Mouse (Mus musculus) forelimb bud, embryonic 11.5 days (tissue): ENCODE data around the gene Ifnlr1.
A peak's percentile ranks its signal among the peaks of the same experiment; 100 is the strongest.
"Not testable (repeated sequence)": the region's sequence is repeated elsewhere in the genome, so short reads cannot be mapped to it uniquely, and the experiment has no call there.

Experiments
- DNase-seq: peaks from one replicate; pipeline ENCODE4 v3.0.0-alpha.2; 2012; ENCODE audit warnings: low read depth, low spot score

The Ifnlr1 gene

GRCm38 (mm10) chr4:135684731-135685130 lies 1.4 kb upstream of the Ifnlr1 start:
- peak; percentile 50 for DNase-seq

DNA sequence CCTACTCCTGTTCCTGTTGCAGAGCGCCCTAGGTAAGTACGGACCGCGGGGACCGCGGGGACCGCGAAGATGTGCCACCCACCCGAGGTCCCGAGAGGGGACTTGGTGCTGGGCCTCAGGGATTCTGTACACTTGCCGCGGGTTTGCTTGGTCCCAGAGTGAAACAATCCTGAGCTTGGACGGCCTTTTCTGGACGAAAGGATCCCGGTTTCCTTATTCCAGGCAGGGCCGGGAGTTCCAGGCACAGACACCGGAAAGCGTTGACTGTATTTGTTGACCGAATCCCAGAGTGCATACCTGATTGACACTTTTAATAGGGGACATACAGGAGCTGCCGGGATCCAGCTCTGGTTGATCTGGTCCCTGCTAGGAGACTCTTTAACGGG lies 474 bp downstream of the Ifnlr1 start:
- no peak for DNase-seq

DNA sequence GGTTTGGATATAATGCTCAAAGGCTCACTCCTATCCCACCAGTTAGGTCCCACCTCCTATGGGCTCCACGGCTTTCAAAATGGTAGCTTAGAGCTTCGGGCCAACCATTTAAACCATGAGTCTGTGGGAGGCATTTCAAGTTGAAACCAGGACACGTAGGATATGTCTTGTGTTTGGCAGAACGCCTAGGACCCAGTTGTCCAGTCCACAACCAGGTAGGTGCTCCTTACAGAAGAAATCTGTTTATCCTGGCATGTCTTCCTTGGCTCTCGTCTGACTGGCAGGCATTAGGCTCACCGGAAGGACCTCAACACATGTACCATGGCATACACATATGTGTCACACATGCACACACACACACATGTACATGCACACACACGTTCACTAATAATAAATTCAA lies 3.7 kb downstream of the Ifnlr1 start:
- no peak for DNase-seq

DNA sequence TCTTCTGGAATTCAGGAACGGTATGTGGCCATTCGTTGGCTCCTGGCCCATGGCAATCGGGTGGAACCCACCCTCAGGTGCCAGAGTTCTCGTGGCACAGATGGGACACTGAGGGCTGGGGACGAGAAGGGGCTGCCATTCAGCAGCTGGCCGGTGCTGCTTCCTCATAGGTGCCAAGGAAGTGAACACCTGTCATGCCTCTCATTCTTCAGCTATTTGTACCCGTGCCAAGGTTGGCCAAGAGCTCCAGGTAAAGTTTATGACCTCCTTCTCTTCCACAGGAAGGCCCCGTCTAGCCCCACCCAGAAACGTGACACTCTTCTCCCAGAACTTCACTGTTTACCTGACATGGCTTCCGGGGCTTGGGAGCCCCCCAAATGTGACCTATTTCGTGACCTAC lies 4.2 kb downstream of the Ifnlr1 start:
- DNase-seq, result no peak

DNA sequence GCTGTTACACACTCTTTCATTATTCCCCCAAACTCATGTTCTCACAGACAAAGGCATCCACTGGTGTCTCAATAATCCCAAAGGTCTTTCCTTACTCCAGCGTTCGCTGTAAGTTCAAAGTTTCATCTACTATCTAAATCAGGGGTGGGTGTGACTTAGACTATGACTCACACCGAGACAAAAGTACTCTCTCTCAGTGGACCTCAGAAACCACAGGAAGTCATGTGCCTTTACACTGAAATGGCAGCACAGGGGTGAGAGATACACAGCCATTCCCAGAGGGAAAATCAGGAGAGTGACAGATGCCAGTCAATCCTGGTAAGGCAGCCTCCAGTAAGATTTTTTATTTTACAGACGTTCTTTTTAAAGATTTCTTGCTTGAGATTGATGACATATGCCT lies 6.8 kb downstream of the Ifnlr1 start:
- no peak for DNase-seq

GRCm38 (mm10) chr4:135698498-135698897 lies 12.4 kb downstream of the Ifnlr1 start:
- DNase-seq, result no peak

DNA sequence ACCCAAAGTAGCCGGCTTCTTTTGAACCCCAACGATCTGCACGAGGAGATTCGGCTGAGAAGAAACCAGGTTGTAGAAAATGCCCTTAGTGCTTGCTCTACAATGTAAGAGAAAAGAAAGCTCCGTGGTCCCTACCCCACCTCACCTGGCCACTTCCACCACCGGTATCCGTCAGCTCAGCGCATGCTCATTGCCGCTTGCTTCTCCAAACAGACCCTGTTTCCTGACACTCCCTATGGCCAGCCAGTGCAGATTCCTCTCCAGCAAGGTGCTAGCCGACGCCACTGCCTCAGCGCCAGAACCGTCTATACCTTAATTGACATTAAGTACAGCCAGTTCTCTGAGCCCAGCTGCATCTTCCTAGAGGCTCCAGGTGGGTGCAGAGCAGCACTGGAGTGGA lies 17.4 kb downstream of the Ifnlr1 start:
- DNase-seq, result no peak

DNA sequence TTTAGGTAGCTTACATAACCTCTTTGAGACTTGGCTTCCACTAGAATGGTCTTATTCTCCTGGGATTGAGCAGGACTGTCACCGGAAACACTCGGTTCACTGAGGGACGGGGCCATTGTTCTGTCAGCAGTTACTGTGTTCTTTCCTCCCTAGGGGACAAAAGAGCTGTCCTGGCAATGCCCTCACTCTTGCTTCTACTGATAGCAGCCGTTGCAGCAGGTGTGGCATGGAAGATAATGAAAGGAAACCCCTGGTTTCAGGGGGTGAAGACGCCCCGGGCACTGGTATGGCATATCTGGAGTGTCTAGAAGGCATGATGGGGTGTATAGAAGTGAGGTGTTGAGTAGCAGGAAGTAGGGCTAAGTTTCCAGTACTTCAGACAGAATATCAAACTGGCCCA lies 17.9 kb downstream of the Ifnlr1 start:
- no peak for DNase-seq

GRCm38 (mm10) chr4:135706045-135706444 lies 20.0 kb downstream of the Ifnlr1 start:
- DNase-seq, result no peak

GRCm38 (mm10) chr4:135709072-135709564 lies 23.0 kb downstream of the Ifnlr1 start:
- DNase-seq, result peak; percentile 73

DNA sequence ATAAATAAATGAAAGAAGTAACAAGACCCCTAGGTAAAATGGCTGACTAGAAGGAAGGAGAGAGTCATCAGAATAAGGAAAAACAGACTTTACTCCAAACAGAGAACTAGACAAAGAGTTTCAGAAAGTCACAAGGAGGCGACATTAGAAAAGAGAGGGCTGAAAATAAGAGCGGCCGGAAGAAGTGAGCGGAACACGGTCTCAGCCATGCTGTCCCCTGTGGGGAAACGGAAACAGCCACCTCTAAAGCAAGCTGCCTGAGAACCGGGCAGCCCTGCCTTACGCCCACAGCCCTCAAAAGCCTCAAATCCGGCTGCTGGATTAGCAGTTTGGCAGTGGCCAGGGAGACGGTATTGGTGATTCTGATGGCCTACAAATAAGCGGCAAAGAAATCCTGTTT lies 23.5 kb downstream of the Ifnlr1 start:
- DNase-seq, result no peak

GRCm38 (mm10) chr4:135710392-135710791 lies 24.3 kb downstream of the Ifnlr1 start:
- DNase-seq, result no peak

- no peak for DNase-seq
Observed at GRCm38 (mm10) chr4:135714776-135715175, 28.7 kb downstream of the Ifnlr1 start.

DNA sequence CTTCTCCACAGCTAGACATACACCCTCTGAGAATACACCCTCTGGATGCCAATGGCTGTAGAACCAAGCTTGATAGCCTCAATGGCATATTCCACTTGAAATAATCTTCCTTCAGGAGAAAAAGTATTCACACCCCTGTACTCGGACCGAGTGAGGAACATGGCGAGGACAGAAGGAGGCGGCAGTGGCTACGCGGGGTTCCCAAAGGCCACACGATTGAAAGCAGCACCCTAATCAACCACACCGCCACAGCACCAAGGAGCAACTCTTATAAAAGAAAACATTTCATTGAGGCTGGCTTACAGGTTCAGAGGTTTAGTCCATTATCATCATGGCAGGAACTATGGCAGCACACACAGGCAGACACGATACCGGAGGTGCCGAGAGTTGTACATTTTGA lies 30.4 kb downstream of the Ifnlr1 start:
- not testable (repeated sequence) for DNase-seq

GRCm38 (mm10) chr4:135722540-135723290 lies 36.6 kb downstream of the Ifnlr1 start:
- no peak for DNase-seq

GRCm38 (mm10) chr4:135726416-135726815 lies 40.3 kb downstream of the Ifnlr1 start:
- DNase-seq, result no peak

DNA sequence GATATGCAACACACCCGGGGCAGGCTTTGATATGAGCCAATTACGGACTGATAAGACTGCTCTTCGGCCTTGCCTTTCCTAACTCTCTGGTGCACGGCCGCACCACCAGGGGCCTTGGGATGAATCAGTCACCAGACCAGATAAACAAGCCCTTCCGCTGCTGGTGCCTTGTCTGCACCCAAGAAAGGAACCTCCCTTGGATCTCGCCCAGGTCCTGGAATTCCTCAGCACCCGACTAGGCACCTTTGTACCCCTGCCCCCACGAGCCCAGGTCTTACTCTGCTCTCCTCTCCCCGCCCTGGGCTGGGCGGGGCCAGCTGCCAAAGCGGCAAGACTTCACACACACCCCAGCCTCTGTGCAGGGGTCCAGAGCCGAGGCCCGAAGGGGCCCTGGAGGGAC lies 41.7 kb downstream of the Ifnlr1 start, which contains the start of gene Il22ra1:
TSS of gene Il22ra1 (plus strand) at position 356 of the 400 bp plus-strand sequence.
- DNase-seq, result no peak

GRCm38 (mm10) chr4:135730204-135730603 lies 44.1 kb downstream of the Ifnlr1 start:
- DNase-seq, result no peak

DNA sequence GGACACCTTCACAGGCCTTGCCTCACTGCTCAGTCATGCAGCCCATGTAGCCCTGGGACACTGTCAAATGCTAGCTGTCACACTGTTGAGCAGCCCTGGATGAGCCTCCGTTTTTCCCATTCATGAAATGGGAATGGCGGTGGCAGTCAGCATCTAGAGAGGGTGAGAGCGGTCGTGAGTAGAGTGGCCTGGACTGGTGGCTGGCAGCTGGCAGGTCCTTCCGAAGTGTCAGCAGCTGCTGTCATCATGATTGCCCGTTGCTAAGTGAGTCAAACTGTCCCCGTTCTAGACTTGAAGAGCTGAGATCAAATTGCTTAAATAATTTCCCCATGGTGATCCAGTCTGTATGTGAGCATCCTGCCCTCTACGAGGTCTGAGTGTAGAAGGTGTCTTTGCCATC lies 44.9 kb downstream of the Ifnlr1 start:
- DNase-seq, result no peak

DNA sequence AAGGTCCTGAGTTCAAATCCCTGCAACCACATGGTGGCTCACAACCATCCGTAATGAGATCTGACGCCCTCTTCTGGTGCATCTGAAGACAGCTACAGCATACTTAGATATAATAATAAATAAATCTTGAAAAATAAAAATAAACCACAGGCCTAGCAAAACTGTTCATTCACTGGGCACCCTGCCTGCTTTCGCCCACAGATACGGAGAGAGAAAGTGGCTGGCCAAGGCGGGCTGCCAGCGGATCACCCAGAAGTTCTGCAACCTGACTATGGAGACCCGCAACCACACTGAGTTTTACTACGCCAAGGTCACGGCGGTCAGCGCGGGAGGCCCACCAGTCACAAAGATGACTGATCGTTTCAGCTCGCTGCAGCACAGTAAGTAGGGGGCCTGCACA lies 47.8 kb downstream of the Ifnlr1 start:
- DNase-seq, result no peak

DNA sequence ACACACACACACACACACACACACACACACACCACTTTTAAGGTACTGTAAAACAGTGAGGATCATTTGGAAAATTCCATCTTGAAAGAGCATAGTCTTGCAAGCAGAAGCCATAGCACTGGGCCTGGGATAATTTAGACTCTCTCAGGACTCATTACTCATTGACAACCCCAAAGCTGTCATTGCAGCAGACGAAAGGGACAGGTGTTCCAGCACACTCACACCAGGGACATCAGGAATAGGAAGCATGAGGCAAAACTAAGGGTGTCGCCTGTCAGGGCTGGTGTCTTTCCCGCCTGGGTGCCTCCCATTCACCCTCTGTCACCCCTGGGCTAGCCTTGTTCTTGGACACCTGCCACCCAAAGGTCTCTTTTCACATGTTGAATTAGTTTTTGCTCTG lies 50.8 kb downstream of the Ifnlr1 start:
- no peak for DNase-seq

DNA sequence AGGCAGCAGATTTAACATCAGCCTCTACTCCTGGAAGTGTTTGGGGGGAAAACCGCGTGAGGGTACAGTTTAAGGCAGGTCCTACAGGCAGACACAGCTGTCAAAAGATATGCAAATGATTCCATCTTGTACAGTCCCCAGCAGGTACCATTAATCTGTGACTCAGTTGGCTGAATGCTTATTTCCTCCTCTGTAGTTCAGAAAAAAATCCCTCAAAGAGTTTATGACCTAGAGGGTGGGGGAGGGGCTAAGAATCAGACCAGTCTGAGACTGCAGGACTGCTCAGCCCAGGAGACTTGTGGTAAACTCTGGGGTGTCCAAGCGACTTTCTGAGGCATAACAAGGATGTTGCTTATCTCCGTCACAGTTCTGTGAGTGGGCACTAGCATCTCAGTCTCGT lies 52.1 kb downstream of the Ifnlr1 start:
- no peak for DNase-seq

GRCm38 (mm10) chr4:135739148-135739547 lies 53.1 kb downstream of the Ifnlr1 start:
- DNase-seq, result no peak

DNA sequence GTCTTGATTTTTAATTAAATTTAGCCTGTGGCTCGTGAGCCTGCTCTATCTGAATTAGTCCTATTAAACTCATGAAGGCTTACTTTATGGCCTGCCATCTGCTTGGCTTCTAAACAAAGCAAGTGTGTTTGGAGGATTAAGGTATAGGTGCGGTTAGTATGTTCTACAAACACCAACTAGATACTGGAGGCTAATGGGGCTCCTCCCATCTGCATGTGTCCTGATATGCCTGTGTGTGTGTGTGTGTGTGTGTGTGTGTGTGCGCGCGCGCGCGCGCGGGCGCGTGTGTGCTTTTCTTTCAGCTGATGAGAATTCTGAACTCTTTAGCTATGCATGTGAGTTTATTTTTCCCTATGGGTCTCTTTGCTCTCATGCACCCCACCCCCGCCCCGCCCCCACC lies 53.6 kb downstream of the Ifnlr1 start:
- DNase-seq, result no peak
